Mouse (Mus musculus) lung, postnatal 36 days (tissue): ENCODE measurements at regions not wholly inside any gene's neighbourhood (a gene's known extent, or its start where the extent isn't known, plus 50 kb on each side); places are given as distances from the start of the nearest gene placed in this dataset.

ENCODE experiments used
- DNase-seq: peaks from one replicate; pipeline ENCODE4 v3.0.0; 2022; ENCODE audit warnings: mixed read lengths

GRCm38 (mm10) chr11:9739098-9739497 lies 547.4 kb downstream of the Abca13 start:
- DNase-seq, result no peak

DNA sequence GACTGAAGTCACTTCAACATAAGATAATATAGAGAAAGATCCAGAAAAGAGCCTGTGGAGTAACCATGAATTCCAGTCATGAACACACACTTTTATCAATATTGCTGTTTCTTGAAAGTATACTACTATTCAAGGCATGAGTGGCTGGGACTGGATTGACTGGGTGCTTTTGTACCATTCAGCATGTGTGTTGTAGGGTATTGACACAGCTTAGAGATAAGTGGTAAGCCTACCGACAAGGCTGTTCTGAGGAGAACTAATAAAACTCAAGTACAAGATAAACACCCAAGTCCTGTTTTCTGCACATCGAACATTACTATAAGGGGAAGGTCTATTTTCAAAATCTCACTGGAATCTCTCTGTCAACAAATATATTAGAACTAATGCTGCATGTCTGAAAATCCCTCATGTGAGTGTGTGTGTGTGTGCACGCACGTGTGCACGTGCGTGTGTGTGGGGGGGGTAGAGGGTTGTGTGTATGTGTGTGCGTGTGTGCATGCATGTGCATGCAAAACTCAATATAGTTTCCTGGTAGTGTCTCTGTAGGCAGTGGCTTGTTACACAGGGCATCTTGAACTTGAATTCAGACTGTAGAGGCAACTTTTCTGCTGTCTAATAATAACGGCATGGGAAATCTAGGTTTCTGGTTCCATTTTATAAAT lies 588.6 kb downstream of the Abca13 start:
- DNase-seq, result peak; percentile 9

DNA sequence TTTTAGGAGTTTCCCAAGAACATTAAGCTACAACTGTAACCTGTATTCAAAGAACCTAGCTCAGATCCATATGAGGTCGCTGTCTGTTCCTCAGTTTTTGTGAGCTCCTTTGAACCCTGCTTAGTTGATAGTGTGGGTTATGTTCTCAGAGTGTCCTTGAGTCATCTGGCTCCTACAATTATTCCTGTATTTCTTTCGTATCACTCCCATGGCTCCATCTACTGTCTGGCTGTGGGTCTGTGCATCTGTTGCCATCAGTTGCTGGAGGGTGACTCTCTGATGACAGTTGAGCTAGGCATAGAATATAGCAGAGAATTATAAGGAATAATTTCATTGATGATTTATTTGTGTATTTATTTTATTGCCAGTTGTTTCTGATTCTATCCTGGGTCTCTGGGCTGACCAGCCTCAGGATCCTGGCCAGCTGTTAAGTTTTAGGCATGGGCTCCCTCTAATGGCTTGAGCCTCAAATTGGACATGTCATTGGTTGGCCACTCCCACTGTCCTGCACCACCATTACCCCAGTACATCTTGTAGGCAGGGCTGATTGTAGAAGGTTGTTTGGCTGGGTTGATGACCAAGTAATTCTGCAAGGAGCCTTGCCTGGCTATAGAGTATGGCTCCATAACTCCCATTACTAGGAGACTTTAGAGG lies 601.6 kb downstream of the Abca13 start:
- peak; percentile 42 for DNase-seq

- DNase-seq, result no peak
Measured at GRCm38 (mm10) chr11:9839636-9840035, 647.9 kb downstream of the Abca13 start.

DNA sequence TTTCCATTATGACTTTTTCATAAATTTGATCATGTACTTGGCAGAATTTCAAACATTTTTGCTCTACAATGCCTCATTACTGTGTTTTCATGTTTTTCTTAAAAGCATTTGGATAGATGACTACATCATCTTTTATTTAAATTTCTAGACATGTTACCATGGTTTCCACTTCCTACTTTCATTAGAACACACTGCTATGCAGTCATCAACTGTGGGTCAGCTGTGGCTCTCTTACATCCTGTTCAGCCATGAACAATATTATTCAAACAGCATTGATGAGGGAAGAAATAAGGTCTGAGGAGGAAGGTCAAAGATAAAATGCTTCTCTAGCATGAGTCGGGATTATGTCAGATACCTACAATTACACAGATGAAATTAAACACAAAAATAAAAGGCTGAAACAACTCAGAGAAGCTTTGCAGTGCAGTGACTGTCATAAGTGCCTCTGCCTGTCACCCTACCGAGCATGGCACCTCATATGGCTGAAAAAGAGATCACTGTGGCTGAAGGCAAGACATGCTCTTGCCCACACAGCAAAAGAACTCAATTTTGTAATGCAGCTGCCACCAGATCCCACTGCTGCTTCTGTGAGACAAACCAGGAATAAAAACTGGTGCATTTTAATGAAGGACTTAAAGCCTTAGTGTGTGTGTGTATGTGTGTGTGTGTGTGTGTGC lies 676.9 kb downstream of the Abca13 start:
- DNase-seq, result no peak
